Mouse (Mus musculus) brain, embryonic 14.5 days (tissue): ENCODE data around the gene Tmem270. TPM values are rescaled to one million over a fixed set of nuclear protein-coding genes. Genes with fewer than 3 reads are reported as not detected.
"Not testable (repeated sequence)": the region's sequence is repeated elsewhere in the genome, so short reads cannot be mapped to it uniquely, and the experiment has no call there.

Experiments
- DNase-seq: peaks from one replicate; pipeline ENCODE4 v3.0.0-alpha.2; 2011; ENCODE audit warnings: low read depth
- CTCF ChIP-seq: fragments of 200-500 bp; IDR thresholded peaks from 2 replicates; pipeline ENCODE4 v1.5.1; 2012; ENCODE audit warnings: inconsistent platforms, mild to moderate bottlenecking, moderate library complexity, borderline replicate concordance; ENCODE audit not compliant: insufficient read depth, insufficient read length; ENCODE audit errors: extremely low read depth
- POLR2A ChIP-seq: fragments of 200-500 bp; IDR thresholded peaks from 2 replicates; pipeline ENCODE4 v1.6.1; 2012; ENCODE audit warnings: mild to moderate bottlenecking, inconsistent platforms, borderline replicate concordance; ENCODE audit not compliant: poor library complexity, insufficient read depth, insufficient read length, severe bottlenecking; ENCODE audit errors: extremely low read depth
- polyA plus RNA-seq: library from polyadenylated mRNA; depleted of rRNA; stranded (reverse); fragments of >200 nt; gene quantifications from 2 replicates; pipeline ENCODE4 v1.2.3, GENCODE M21; 2012

Tmem270 gene
- polyA plus RNA-seq, 1 experiment = not detected

GRCm38 (mm10) chr5:134936626-134937185 lies 30.2 kb upstream of the Tmem270 start:
- no peak for DNase-seq
- TF ChIP-seq POLR2A (no peak), CTCF (no peak)

- no peak for DNase-seq
Observed at GRCm38 (mm10) chr5:134936051-134936450, 29.5 kb upstream of the Tmem270 start.

GRCm38 (mm10) chr5:134934666-134935065 lies 28.1 kb upstream of the Tmem270 start:
- DNase-seq = no peak
- TF ChIP-seq POLR2A (no peak), CTCF (no peak)

More at GRCm38 (mm10) chr5:134936051-134936450, 29.5 kb upstream of the Tmem270 start:
- TF ChIP-seq CTCF = no peak
- no peak for TF ChIP-seq POLR2A

- DNase-seq = not testable (repeated sequence)
Observed at GRCm38 (mm10) chr5:134933686-134934085, 27.2 kb upstream of the Tmem270 start.

- TF ChIP-seq POLR2A = no peak
- TF ChIP-seq CTCF = no peak
- no peak for DNase-seq
Observed at GRCm38 (mm10) chr5:134933281-134933680, 26.7 kb upstream of the Tmem270 start.

GRCm38 (mm10) chr5:134932903-134933276 lies 26.4 kb upstream of the Tmem270 start:
- TF ChIP-seq CTCF (peak; percentile 25; the same call in 1 of the 2 replicates), POLR2A (no peak)
- peak; percentile 62 for DNase-seq

GRCm38 (mm10) chr5:134932179-134932902 lies 25.8 kb upstream of the Tmem270 start, which contains the start of gene Mettl27:
Mettl27 (plus strand) TSS chr5:134932368.
- DNase-seq = peak; percentile 96
- TF ChIP-seq CTCF = no peak
- TF ChIP-seq POLR2A = peak; percentile 19; the same call in 1 of the 2 replicates

- no peak for TF ChIP-seq POLR2A
- TF ChIP-seq CTCF = no peak
Observed at GRCm38 (mm10) chr5:134929988-134930387, 23.5 kb upstream of the Tmem270 start.

GRCm38 (mm10) chr5:134926726-134927125 lies 20.2 kb upstream of the Tmem270 start:
- TF ChIP-seq POLR2A (no peak), CTCF (no peak)

More at GRCm38 (mm10) chr5:134929988-134930387, 23.5 kb upstream of the Tmem270 start:
- DNase-seq = no peak

GRCm38 (mm10) chr5:134923141-134923540 lies 16.6 kb upstream of the Tmem270 start:
- no peak for TF ChIP-seq CTCF
- no peak for TF ChIP-seq POLR2A
- DNase-seq = peak; percentile 18

More at GRCm38 (mm10) chr5:134926726-134927125, 20.2 kb upstream of the Tmem270 start:
- DNase-seq = no peak

GRCm38 (mm10) chr5:134921106-134921505 lies 14.6 kb upstream of the Tmem270 start:
- DNase-seq = no peak
- no peak for TF ChIP-seq CTCF

GRCm38 (mm10) chr5:134920106-134920687 lies 13.7 kb upstream of the Tmem270 start:
- no peak for TF ChIP-seq CTCF
- TF ChIP-seq POLR2A = no peak
- peak; percentile 42 for DNase-seq
